Mouse (Mus musculus): Measurements from ENCODE around the gene Bcar1. TPM values are rescaled to one million over a fixed set of nuclear protein-coding genes. Genes with fewer than 3 reads are reported as not detected.

The Bcar1 gene
- polyA plus RNA-seq, 1 experiment from 2014 or later = 41.5 TPM

DNA sequence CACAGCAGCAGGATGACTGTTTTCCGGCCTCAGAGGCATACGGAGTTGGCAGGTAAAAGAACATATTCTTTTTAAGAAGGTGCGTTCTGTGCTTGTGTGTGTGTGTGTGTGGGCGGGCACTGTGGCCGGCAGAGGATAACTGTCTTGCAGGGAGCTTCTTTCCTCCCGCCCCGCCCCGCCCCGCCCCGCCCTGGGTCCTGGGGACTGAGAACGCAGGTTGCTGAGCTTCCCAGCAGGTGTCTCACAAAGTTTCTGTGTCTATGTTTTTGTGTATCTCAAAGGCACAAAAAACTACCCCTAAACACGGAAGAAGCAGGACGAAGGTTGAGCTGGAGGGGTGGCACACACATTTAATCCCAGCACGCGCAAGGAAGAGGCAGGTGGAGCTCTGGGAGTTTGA is 25.7 kb upstream of the Bcar1 start:
- peaks cover 28% of the 10 kb centered on the region for H3K4me1 ChIP-seq
- ATAC-seq (ENCODE audit: low FRiP score) = no peak
- 52% methylated on average over 15 of the region's 15 CpGs for WGBS

GRCm38 (mm10) chr8:111768651-111769050 is 25.0 kb upstream of the Bcar1 start:
- Histone ChIP-seq H3K9ac (replicated peaks) (no peak overlapping the region), H3K27me3 (replicated peaks) (no peaks in the 10 kb centered on the region), H3K9me3 (replicated peaks) (no peaks in the 10 kb centered on the region), H3K4me3 (replicated peaks) (no peak overlapping the region), H3K4me2 (no peak overlapping the region), H3K36me3 (peaks cover 19% of the 10 kb centered on the region), H3K27ac (replicated peaks) (no peak overlapping the region), H3K4me1 (peaks cover 21% of the 10 kb centered on the region)
- WGBS = 88% methylated on average over 6 of the region's 6 CpGs
- ATAC-seq (ENCODE audit: low FRiP score) = no peak

More for the DNA sequence above, 25.7 kb upstream of the Bcar1 start:
- no peak overlapping the region for H3K4me2 ChIP-seq
- H3K4me3 ChIP-seq (replicated peaks) = no peak overlapping the region
- H3K27me3 ChIP-seq (replicated peaks) = no peaks in the 10 kb centered on the region
- peak overlapping the region; percentile 84 for H3K27ac ChIP-seq (replicated peaks)
- no peak overlapping the region; the same call in 1 of the 2 replicates for H3K9ac ChIP-seq (replicated peaks)
- H3K36me3 ChIP-seq = peaks cover 19% of the 10 kb centered on the region
- H3K9me3 ChIP-seq (replicated peaks) = no peaks in the 10 kb centered on the region

GRCm38 (mm10) chr8:111765616-111766015 is 22.0 kb upstream of the Bcar1 start:
- Histone ChIP-seq H3K9me3 (replicated peaks) (no peaks in the 10 kb centered on the region), H3K9ac (replicated peaks) (no peak overlapping the region), H3K36me3 (peaks cover 19% of the 10 kb centered on the region), H3K4me1 (peaks cover 19% of the 10 kb centered on the region), H3K27me3 (replicated peaks) (no peaks in the 10 kb centered on the region), H3K4me3 (replicated peaks) (no peak overlapping the region), H3K4me2 (no peak overlapping the region), H3K27ac (replicated peaks) (no peak overlapping the region)
- 75% methylated on average over 4 of the region's 4 CpGs for WGBS
- no peak for ATAC-seq (ENCODE audit: low FRiP score)

DNA sequence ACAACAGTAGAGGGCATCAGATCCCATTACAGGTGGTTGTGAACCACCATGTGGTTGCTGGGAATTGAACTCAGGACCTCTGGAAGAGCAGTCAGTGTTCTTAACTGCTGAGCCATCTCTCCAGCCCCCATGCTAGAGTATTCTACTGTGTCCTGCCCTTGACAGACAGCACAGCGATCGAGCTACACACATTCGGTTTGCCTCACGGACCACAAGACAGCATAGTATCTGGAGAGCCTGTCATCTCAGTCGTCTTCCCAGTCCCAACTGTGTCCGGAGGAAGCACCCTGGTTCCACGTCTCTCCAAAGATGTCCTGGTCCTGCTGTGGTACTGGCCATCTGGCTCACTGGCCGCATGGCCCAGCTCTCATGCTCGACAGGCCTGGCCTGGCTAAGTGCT is 21.5 kb upstream of the Bcar1 start:
- no peak overlapping the region for H3K27ac ChIP-seq (replicated peaks)
- H3K4me1 ChIP-seq = peaks cover 19% of the 10 kb centered on the region
- no peak for ATAC-seq (ENCODE audit: low FRiP score)
- H3K27me3 ChIP-seq (replicated peaks) = no peaks in the 10 kb centered on the region
- no peak overlapping the region for H3K4me2 ChIP-seq
- WGBS = 93% methylated on average over 9 of the region's 9 CpGs
- H3K9me3 ChIP-seq (replicated peaks) = no peaks in the 10 kb centered on the region
- no peak overlapping the region for H3K9ac ChIP-seq (replicated peaks)
- peaks cover 19% of the 10 kb centered on the region for H3K36me3 ChIP-seq
- no peak overlapping the region for H3K4me3 ChIP-seq (replicated peaks)

- 0 out of 2 replicates have a peak, but pooled peaks cover 3% of the 10 kb centered on the region for H3K4me1 ChIP-seq
- no peak overlapping the region for H3K9ac ChIP-seq (replicated peaks)
- 72% methylated on average over 13 of the region's 13 CpGs for WGBS
- no peaks in the 10 kb centered on the region for H3K9me3 ChIP-seq (replicated peaks)
- no peak overlapping the region for H3K27ac ChIP-seq (replicated peaks)
- no peak overlapping the region for H3K4me3 ChIP-seq (replicated peaks)
- ATAC-seq (ENCODE audit: low FRiP score) = no peak
- H3K27me3 ChIP-seq (replicated peaks) = no peaks in the 10 kb centered on the region
- H3K4me2 ChIP-seq = no peak overlapping the region
- peaks cover 3% of the 10 kb centered on the region; the same call in 1 of the 2 replicates for H3K36me3 ChIP-seq
Measured at GRCm38 (mm10) chr8:111760708-111761107, 17.1 kb upstream of the Bcar1 start.

- H3K27ac ChIP-seq (replicated peaks) = no peak overlapping the region
- no peaks in the 10 kb centered on the region for H3K9me3 ChIP-seq (replicated peaks)
- H3K4me1 ChIP-seq = 0 out of 2 replicates have a peak, but pooled peaks cover 3% of the 10 kb centered on the region
- no peaks in the 10 kb centered on the region for H3K27me3 ChIP-seq (replicated peaks)
- no peak overlapping the region for H3K4me3 ChIP-seq (replicated peaks)
- H3K36me3 ChIP-seq = no peaks in the 10 kb centered on the region
- no peak overlapping the region for H3K9ac ChIP-seq (replicated peaks)
- no peak for ATAC-seq (ENCODE audit: low FRiP score)
- H3K4me2 ChIP-seq = no peak overlapping the region
- 90% methylated on average over 5 of the region's 5 CpGs for WGBS
Measured at GRCm38 (mm10) chr8:111758817-111759216, 15.2 kb upstream of the Bcar1 start.

- 92% methylated on average over 9 of the region's 9 CpGs for WGBS
- H3K27ac ChIP-seq (replicated peaks) = no peak overlapping the region
- H3K9me3 ChIP-seq (replicated peaks) = no peaks in the 10 kb centered on the region
- H3K9ac ChIP-seq (replicated peaks) = no peak overlapping the region
- no peak for ATAC-seq (ENCODE audit: low FRiP score)
- no peak overlapping the region for H3K4me2 ChIP-seq
- no peaks in the 10 kb centered on the region for H3K27me3 ChIP-seq (replicated peaks)
- no peak overlapping the region for H3K4me3 ChIP-seq (replicated peaks)
- H3K4me1 ChIP-seq = 0 out of 2 replicates have a peak, but pooled peaks cover 3% of the 10 kb centered on the region
- H3K36me3 ChIP-seq = no peaks in the 10 kb centered on the region
Measured at GRCm38 (mm10) chr8:111757599-111757998, 14.0 kb upstream of the Bcar1 start.

DNA sequence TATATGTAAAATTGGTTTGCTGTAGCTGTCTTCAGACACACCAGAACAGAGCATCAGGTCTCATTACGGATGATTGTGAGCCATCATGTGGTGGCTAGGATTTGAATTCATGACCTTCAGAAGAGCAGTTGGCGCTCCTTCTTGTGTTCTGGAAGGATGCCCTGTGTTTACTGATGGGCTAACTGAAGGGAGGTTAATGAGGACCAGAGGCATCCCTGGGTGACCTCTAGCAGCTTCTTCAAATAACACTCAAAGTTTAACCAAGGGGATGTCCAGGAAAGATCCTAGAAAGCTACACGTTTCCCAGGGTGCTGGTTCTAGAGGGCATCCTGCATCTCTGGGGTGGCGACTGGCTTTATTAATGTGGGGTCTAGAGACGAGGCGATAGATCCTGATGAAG is 11.1 kb upstream of the Bcar1 start:
- Histone ChIP-seq H3K4me1 (no peaks in the 10 kb centered on the region), H3K27ac (replicated peaks) (no peak overlapping the region), H3K36me3 (no peaks in the 10 kb centered on the region), H3K27me3 (replicated peaks) (no peaks in the 10 kb centered on the region), H3K4me3 (replicated peaks) (no peak overlapping the region), H3K9me3 (replicated peaks) (no peaks in the 10 kb centered on the region), H3K9ac (replicated peaks) (no peak overlapping the region), H3K4me2 (no peak overlapping the region)
- 90% methylated on average over 6 of the region's 6 CpGs for WGBS
- ATAC-seq (ENCODE audit: low FRiP score) = no peak

DNA sequence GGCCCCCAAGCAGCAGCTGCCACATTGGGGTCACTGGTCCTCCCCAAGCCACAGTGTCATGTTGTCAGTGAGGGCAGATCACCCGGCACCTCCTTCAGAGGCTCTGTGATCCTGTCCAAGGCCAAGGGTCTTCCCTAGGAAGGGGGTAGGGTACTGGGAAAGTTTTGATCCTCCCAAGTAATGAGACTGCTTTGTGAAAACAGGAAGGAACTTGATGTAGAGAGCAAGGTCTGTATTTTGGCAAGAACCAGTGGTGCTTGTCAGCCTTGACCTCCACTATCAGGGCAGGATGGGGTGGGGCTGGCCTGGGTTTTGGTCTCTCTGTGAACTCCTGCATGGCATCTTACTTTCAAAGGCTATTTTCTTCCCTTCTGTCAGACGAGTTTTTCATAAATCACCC is 10.5 kb upstream of the Bcar1 start:
- 51% methylated on average over 2 of the region's 2 CpGs for WGBS
- Histone ChIP-seq H3K9me3 (replicated peaks) (no peaks in the 10 kb centered on the region), H3K27me3 (replicated peaks) (no peaks in the 10 kb centered on the region), H3K4me3 (replicated peaks) (no peak overlapping the region), H3K27ac (replicated peaks) (no peak overlapping the region), H3K9ac (replicated peaks) (no peak overlapping the region), H3K36me3 (no peaks in the 10 kb centered on the region), H3K4me2 (no peak overlapping the region), H3K4me1 (no peaks in the 10 kb centered on the region)
- no peak for ATAC-seq (ENCODE audit: low FRiP score)

- Histone ChIP-seq H3K27ac (replicated peaks) (no peak overlapping the region), H3K4me1 (peaks cover 28% of the 10 kb centered on the region), H3K27me3 (replicated peaks) (no peaks in the 10 kb centered on the region), H3K36me3 (no peaks in the 10 kb centered on the region), H3K9ac (replicated peaks) (no peak overlapping the region), H3K4me2 (no peak overlapping the region), H3K4me3 (replicated peaks) (no peak overlapping the region), H3K9me3 (replicated peaks) (no peaks in the 10 kb centered on the region)
- ATAC-seq (ENCODE audit: low FRiP score) = no peak
- 61% methylated on average over 6 of the region's 6 CpGs for WGBS
Measured at GRCm38 (mm10) chr8:111748766-111749165, 5.2 kb upstream of the Bcar1 start.

DNA sequence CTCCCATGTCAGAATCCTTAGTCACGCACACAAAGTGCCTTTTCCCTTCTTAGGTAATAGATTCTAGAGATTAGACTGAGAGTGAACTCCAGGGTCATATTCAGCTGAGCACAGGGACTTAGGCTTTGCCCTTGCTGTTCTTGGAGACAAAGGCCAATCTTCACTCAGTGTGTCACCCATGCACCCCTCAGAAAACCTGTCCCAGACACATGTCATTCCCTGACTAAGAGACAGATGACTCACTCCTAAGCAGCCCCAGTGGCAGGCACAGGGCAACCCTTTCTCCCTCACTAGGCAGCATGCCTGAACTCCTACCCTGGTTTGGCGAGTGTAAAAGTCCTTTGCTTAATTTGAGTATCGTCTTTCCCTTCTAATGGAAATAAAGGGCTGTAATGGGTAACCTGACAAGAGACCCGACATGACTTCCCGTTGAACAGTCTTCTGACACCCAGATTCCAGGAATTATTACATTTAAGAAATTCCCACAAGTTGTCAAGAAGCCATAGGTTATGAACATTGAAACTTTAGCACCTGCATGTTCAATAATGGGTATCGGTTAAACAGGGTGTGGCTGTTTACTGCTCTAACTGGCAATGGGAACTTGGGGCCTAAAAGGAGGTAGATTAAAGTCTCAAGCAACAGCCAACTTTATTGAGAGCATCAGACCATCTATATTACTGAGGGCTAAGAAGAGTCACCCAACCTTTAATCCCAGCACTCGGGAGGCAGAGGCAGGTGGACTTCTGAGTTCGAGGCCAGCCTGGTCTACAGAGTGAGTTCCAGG is 4.4 kb upstream of the Bcar1 start:
- H3K9ac ChIP-seq (replicated peaks) = no peak overlapping the region
- H3K4me1 ChIP-seq = peaks cover 28% of the 10 kb centered on the region
- WGBS = 84% methylated on average over 8 of the region's 8 CpGs
- no peaks in the 10 kb centered on the region for H3K36me3 ChIP-seq
- H3K9me3 ChIP-seq (replicated peaks) = no peaks in the 10 kb centered on the region
- no peak overlapping the region for H3K4me2 ChIP-seq
- no peak for ATAC-seq (ENCODE audit: low FRiP score)
- H3K27ac ChIP-seq (replicated peaks) = no peak overlapping the region
- no peaks in the 10 kb centered on the region for H3K27me3 ChIP-seq (replicated peaks)
- no peak overlapping the region for H3K4me3 ChIP-seq (replicated peaks)

- Histone ChIP-seq H3K9ac (replicated peaks) (no peak overlapping the region), H3K4me2 (no peak overlapping the region), H3K4me3 (replicated peaks) (no peak overlapping the region), H3K27me3 (replicated peaks) (no peaks in the 10 kb centered on the region), H3K4me1 (peaks cover 41% of the 10 kb centered on the region), H3K27ac (replicated peaks) (no peak overlapping the region), H3K36me3 (no peaks in the 10 kb centered on the region), H3K9me3 (replicated peaks) (no peaks in the 10 kb centered on the region)
- WGBS = 73% methylated on average over 13 of the region's 13 CpGs
- no peak for ATAC-seq (ENCODE audit: low FRiP score)
Measured at GRCm38 (mm10) chr8:111746582-111747465, 3.2 kb upstream of the Bcar1 start.
